Mouse (Mus musculus) spleen, embryonic (tissue): ENCODE measurements at regions not wholly inside any gene's neighbourhood (a gene's known extent, or its start where the extent isn't known, plus 50 kb on each side); places are given as distances from the start of the nearest gene placed in this dataset.

Source experiments
- CTCF ChIA-PET: fragments of 350-600 bp; sonication (Branson Sonifier 250); formaldehyde crosslinking; loops from one replicate; lab custom pipeline; 2022; lab: Charles Lee

DNA sequence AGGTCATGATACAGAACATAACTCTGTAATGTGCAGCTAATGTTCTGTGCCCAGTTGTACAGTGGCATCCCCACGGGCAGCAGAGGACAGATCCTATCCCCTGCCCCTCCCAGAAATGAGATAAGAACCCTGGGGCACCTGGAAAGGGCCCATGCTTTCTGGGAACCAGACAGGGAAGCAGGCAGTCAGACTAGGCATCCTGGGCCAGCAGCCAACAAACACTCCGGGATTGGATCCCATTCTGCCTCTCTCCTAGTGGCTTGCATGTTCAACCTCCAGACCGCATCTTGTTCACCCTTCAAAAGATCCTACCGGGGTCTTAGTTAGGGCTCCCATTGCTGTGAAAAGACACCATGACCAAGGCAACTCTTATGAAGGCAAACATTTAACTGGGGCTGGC lies 229.0 kb upstream of the Rpl38 start:
- CTCF ChIA-PET, result interaction anchor here (0.6 kb wide), 1 partner anchor 280 kb away, joined by 17 read pairs; no protein-coding TSS in a partner anchor

DNA sequence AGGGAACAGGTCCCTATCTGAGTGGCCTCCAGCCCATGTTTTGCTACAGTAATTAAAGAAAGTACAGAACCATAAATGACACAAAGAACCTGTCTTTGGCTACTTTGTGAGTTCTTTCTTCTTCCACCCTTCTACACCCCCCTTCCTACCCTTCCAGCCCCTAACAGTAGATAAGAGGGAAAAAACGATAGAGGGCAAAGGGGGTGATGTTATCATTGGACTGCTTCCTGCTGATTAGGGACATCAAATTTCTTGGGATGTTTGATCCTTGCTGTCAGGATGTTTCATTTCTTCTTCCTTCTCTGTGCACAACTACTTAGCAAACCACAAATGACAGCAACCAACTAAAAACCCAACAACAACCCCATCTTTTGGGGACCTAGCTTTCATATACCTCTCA lies 232.5 kb upstream of the Rpl38 start:
- CTCF ChIA-PET, result no interaction called here

- CTCF ChIA-PET, result no interaction called here
These were observed 234.8 kb upstream of the Rpl38 start for GRCm38 (mm10) chr11:114433561-114433960.

DNA sequence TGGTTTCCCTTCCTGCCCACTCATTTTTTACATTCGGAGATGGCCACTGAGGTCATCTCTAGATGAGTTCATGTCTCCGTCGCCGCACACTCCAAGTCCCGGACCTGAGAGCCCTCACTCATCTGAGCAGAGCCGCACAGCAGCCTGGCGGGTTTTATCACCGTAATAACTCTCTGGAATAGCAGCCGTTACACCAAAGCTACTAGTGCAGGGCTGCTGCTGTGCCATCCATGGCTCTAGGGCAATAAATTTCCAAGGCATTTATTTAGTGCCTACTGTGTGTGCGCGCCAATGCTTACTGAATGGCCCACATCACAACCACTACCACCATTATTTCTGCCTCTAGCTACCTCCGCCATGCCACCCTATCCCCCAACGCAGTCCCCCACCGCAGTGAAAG lies 242.9 kb upstream of the Rpl38 start:
- CTCF ChIA-PET, result no interaction called here

- CTCF ChIA-PET, result no interaction called here
These were observed 245.0 kb upstream of the Rpl38 start for GRCm38 (mm10) chr11:114423322-114423721.

DNA sequence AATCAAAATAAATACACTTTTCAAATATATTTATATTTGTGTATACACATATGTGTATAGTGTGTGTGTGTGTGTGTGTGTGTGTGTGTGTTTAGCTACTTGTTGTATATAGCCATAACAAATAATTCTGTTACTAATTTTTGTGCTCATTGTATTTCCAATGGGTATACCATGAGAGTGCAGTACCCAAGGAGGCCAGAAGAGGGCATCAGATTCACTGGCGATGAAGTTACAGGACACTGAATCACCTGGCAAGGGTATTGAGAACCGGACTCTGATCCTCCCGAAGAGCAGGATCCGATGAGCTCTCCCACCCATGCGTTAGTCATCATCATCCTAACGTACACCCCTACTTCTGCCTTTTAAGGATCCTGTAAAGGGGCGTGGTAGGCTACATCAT lies 249.3 kb upstream of the Rpl38 start:
- CTCF ChIA-PET, result interaction anchor here (0.6 kb wide), 1 partner anchor 632 kb away, joined by 9 read pairs; no protein-coding TSS in a partner anchor

- CTCF ChIA-PET, result no interaction called here
These were observed 252.2 kb upstream of the Rpl38 start for GRCm38 (mm10) chr11:114416168-114416567.

GRCm38 (mm10) chr11:114404401-114404800 lies 263.9 kb upstream of the Rpl38 start:
- CTCF ChIA-PET, result no interaction called here

DNA sequence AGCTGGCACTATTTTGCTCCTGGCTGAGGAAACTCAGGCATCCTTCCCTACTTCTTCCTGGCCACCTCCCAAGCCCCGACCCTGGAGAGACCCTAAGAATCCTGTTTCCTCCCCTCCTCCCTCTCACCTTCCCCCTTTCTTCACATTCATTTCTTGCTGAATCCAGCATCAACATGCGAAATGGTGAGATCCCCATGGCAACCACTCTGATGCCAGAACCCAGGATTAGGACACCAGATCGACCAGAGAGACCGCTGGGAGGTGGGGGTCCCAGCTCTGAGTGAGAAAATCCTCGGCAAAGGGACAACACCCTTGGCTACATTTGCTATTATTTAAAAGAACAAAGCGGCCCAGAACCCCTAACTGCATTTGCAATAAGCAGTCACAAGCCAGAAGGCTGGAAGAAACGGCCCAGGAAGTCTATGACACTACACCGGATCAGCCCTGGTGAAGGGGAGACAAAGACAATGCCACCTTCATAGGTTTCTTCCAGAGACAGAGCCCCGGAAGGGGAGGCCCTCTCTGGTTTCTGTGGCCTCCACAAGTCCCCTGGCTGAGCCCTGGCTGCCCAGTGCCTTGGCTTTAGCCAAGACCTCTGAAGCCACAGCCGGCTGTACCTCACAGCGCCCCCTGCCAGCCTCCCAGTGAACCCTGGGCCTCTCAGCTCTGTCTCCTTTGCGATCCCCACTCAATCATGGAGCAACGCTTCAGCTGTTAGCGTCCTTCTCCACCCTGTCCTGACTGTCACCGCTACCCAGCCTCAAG lies 265.6 kb upstream of the Rpl38 start:
- CTCF ChIA-PET, result no interaction called here

DNA sequence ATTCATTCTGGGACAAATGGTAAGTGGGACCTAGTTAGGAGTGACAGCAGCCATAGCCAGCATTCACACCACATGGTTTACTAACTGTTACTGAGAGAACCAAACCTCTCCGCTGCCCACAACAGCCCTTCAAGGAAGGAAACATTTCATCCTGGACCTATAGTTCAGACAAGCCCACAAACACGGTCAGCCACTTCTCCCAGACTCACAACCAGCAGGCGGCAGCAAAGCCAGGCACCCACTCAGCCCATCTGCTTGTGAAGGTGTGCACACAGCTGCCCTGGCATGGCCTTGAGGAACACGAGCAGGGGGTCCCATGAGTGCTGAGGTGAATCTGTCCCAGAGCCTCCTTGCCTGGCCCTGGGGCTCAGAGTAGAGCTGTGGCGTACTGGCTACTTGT lies 267.6 kb upstream of the Rpl38 start:
- CTCF ChIA-PET, result no interaction called here

DNA sequence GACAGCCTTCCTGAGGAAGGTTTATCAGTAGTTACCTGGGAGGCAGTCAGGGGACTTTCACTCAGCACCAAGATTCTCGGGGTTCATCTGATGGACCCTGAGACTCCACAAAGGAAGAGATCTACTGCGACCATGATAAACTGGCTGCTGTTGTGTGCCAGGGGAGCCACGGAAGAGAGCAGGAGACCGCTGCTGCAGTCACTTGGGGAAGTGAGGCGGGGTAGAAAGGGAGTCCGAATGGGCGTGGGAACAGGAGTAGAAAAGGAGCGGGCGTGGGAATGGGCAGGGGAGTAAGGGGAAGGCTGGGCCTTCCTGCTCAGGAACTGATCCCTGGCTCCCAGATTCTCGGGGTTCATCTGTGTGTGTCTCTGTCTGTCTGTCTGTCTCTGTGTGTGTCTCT lies 276.2 kb upstream of the Rpl38 start:
- CTCF ChIA-PET, result interaction anchor here (0.5 kb wide), 1 partner anchor 246 kb away, joined by 3 read pairs; no protein-coding TSS in a partner anchor

GRCm38 (mm10) chr11:114391553-114391952 lies 276.8 kb upstream of the Rpl38 start:
- CTCF ChIA-PET, result interaction anchor here (0.5 to 0.6 kb wide), 2 partner anchors 36 to 247 kb away, joined by 3 to 4 read pairs; no protein-coding TSS in a partner anchor

DNA sequence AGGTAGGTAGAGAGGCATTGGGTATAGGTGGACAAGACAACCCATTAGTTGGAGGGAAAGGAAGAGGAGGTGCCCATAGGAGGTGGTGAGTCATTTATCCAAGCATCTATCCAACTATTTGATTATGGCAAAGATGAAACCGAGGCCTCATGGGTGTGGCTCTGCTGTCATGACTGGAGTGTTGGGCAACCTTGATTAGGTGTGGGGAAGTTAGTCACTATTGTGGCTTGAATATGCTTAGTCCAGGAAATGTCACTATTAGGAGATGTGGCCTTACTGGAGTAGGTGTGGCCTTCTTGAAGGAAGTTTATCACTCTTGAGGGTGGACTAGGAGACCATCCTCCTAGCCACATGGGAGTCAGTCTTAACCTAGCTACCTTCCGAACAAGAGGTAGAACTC lies 281.2 kb upstream of the Rpl38 start:
- CTCF ChIA-PET, result no interaction called here

DNA sequence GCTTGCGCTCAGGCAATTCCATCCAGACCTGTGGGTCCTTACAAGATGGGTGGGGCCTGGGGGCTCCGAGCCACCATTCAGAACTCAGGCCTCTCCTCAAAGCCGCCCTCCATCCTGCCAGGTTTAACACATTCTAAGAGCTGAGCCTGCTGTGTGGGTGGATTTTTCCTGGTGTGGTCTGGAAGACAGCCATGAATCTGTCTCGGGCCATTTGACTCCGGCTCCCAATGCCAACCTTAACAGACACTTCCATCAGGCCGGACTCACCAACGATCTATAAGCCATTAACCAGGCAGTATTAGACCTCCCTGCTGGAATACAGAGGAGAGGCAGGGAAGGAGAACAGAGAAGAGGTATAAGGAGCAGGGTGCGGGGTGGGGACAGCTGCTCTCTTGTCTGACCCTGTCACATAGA lies 288.9 kb upstream of the Rpl38 start:
- CTCF ChIA-PET, result no interaction called here

DNA sequence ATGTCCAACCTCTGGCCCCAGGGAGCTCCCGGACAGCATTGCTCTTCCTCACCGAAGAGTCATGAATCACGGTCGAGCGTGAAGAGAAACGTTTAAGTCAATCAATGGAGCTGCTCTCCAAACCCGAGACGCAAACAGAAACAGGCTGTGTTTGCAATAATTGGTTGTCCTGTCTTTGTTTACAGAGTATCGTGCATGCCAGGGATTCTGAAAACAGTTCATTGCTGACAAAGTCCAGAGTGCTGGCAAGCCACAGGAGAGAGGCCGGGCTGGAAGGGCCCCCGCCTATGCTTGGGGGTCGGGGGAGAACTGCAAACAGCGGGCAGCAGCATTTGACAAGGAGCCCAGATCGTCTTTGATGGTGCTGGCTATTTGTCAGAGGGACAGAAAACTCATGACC lies 292.4 kb upstream of the Rpl38 start:
- CTCF ChIA-PET, result no interaction called here

GRCm38 (mm10) chr11:114370708-114371107 lies 297.6 kb upstream of the Rpl38 start:
- CTCF ChIA-PET, result no interaction called here

DNA sequence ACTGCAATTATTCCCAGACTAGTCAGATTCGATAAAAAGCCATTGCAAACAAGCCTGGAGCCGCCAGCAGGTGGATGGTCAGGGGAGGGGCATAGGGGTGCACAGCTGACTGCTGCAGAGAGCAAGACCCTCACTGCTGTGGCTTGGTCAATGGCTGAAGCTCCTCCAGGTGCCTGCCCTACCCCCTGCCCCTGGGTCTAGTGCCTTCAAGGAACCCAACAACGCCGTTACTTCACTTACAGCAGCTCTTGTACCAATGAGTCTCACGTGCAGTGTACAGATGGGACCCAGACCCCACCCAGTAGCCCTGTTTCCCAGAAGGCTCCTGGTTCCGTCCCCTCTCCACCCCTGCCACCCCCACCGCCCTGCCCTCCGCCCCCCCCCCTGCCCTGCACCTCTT lies 300.5 kb upstream of the Rpl38 start:
- CTCF ChIA-PET, result interaction anchor here (0.6 kb wide), 1 partner anchor 748 kb away, joined by 7 read pairs; no protein-coding TSS in a partner anchor

DNA sequence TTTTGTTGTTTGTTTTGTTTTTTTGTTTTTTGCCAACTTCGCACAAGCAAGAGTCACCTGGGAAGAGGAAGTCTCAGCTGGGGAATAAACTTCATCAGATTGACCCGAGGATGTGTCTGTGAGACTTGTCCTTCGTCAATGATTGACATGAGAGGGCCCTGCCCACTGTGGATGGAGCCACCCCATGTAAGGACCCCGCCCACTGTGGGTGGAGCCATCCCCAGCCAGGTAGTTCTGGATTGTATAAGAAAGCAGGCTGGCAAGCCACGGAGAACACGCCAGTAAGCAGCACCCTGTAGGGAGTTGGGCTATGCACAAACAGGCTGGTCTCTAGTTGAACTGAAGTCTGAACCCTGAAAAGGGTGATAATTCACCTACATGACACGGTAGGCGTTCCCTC lies 294.1 kb upstream of the Sdk2 start:
- CTCF ChIA-PET, result no interaction called here

DNA sequence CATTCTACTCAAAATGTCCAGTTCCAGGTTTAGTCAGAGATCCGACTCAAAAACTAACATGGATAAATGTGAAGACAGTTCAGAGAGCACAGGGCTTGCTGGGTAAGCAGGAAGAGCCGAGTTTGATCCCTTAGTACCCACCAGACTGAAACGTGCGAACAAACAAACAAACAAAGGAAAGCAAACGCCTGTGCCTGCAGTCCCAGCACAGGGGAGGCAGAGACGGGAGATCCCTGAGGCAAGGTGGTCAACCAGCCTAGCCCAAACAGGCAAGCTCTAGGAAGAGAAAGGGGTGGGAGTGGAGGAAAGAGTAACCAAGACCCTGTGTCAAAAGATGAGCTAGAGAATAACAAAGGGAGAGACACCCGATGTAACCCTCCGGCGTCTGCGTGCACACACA lies 293.5 kb upstream of the Sdk2 start:
- CTCF ChIA-PET, result no interaction called here

- CTCF ChIA-PET, result no interaction called here
These were observed 285.4 kb upstream of the Sdk2 start for GRCm38 (mm10) chr11:114352146-114352795.

DNA sequence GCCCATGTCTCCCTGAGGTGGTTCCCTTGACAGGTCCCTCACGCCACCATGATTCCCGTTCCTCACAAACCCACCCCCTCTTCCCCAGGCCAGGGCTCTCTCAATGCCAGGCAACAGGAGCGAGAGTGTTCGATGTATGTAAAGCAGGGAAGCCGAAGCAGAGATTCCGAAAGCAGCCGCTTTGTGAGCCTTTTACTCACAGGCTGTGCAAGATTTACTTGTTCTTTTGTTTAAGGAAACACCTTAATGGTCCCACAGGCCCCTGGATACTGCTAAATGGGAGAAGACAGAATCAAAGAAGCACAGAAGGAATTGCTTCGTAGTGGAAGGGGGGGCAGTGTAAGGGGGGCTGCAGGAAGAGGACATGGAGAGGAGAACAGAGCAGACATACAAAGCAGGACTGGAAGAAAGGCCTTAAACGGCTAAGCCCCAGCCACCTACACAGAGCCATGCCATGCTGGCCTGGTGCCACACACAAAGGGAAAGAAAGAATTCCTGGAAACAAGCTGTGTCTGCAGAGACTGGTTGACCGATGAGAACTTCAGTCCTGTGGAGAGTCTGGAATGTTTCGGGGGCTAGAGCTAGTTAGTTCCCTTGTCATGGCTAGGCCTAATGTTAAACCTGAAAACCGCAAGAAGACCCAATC lies 270.1 kb upstream of the Sdk2 start:
- CTCF ChIA-PET, result no interaction called here
